Mouse (Mus musculus) forebrain, embryonic 14.5 days (tissue): ENCODE data around the gene Mfsd11. TPM values are rescaled to one million over a fixed set of nuclear protein-coding genes. Genes with fewer than 3 reads are reported as not detected.

Source experiments
- ATAC-seq: fragments of 200-750 bp; cut with Nextera tagmentation; 2 replicates; pipeline ENCODE4 v1.8.0; 2017; ENCODE audit warnings: mild to moderate bottlenecking, moderate library complexity
- DNase-seq: peaks from one replicate; pipeline ENCODE4 v3.0.0-alpha.2; 2015; ENCODE audit warnings: low spot score
- H3K27ac ChIP-seq: fragments of 300-500 bp; sonication (generic); 2 replicates; pipeline ENCODE4 v1.5.1; 2014; ENCODE audit warnings: low read depth, mild to moderate bottlenecking, control low read depth, low read length, moderate library complexity
- H3K27me3 ChIP-seq: fragments of 300-500 bp; sonication (generic); replicated peaks from 2 replicates; pipeline ENCODE4 v1.6.1; 2014; ENCODE audit warnings: low read length, control low read depth, mixed read lengths; ENCODE audit not compliant: control insufficient read depth, insufficient read depth
- H3K36me3 ChIP-seq: fragments of 300-500 bp; sonication (generic); 2 replicates; pipeline ENCODE4 v1.6.1; 2014; ENCODE audit warnings: low read length, control low read depth; ENCODE audit not compliant: control insufficient read depth, insufficient read depth
- H3K4me1 ChIP-seq: fragments of 300-500 bp; sonication (generic); 2 replicates; pipeline ENCODE4 v1.6.1; 2014; ENCODE audit warnings: antibody characterized with exemption, low read length, control low read depth; ENCODE audit not compliant: control insufficient read depth, insufficient read depth
- H3K4me2 ChIP-seq: fragments of 300-500 bp; sonication (generic); 2 replicates; pipeline ENCODE4 v1.6.1; 2014; ENCODE audit warnings: mild to moderate bottlenecking, control low read depth, low read length
- H3K4me3 ChIP-seq: fragments of 300-500 bp; sonication (generic); 2 replicates; pipeline ENCODE4 v1.5.1; 2014; ENCODE audit warnings: low read depth, low read length, control low read depth
- H3K9ac ChIP-seq: fragments of 300-500 bp; sonication (generic); 2 replicates; pipeline ENCODE4 v1.6.1; 2014; ENCODE audit warnings: mild to moderate bottlenecking, low read length, control low read depth, moderate library complexity
- H3K9me3 ChIP-seq: fragments of 300-500 bp; sonication (generic); replicated peaks from 2 replicates; pipeline ENCODE4 v1.6.1; 2016; ENCODE audit warnings: low read length, control low read depth, mixed read lengths; ENCODE audit not compliant: control insufficient read depth
- WGBS: fragments of 180-500 bp; shearing (Covaris S2); extraction: QIAGEN DNeasy Blood & Tissue Kit; methylation state at CpG from one replicate; pipeline ENCODE4 v1.1.7; 2014; 5-methylcytosine and 5-hydroxymethylcytosine counted together
- polyA plus RNA-seq: library from polyadenylated mRNA; unstranded; fragments of >200 nt; fragmentation: Nextera tagmentation; extraction: Ambion mirVana; gene quantifications from 2 replicates; pipeline ENCODE4 v1.2.1, GENCODE M21; 2014

Mfsd11 gene
- polyA plus RNA-seq, 1 experiment from 2014 or later = 31.8 TPM

- Histone ChIP-seq H3K4me2 (peak overlapping the region; percentile 34), H3K27ac (no peak overlapping the region), H3K27me3 (peaks cover 8% of the 10 kb centered on the region; the same call in 1 of the 2 replicates), H3K4me1 (peaks cover 4% of the 10 kb centered on the region; the same call in 1 of the 2 replicates), H3K9ac (no peak overlapping the region), H3K4me3 (no peak overlapping the region; the same call in 1 of the 2 replicates), H3K9me3 (no peaks in the 10 kb centered on the region), H3K36me3 (no peaks in the 10 kb centered on the region)
- no peak for DNase-seq
- ATAC-seq = no peak
- WGBS = 2% methylated on average over 21 of the region's 23 CpGs
These were observed 53.7 kb downstream of the Mfsd11 start for GRCm38 (mm10) chr11:116905741-116906456.

GRCm38 (mm10) chr11:116913573-116913972 is 61.3 kb downstream of the Mfsd11 start:
- H3K27me3 ChIP-seq = no peaks in the 10 kb centered on the region
- DNase-seq = peak; percentile 41
- no peak for ATAC-seq
- no peaks in the 10 kb centered on the region for H3K36me3 ChIP-seq
- H3K4me2 ChIP-seq = no peak overlapping the region
- WGBS = 65% methylated on average over 16 of the region's 16 CpGs
- H3K9ac ChIP-seq = peak overlapping the region; percentile 29; the same call in 1 of the 2 replicates
- H3K27ac ChIP-seq = no peak overlapping the region
- no peaks in the 10 kb centered on the region for H3K4me1 ChIP-seq
- no peaks in the 10 kb centered on the region for H3K9me3 ChIP-seq
- no peak overlapping the region for H3K4me3 ChIP-seq

GRCm38 (mm10) chr11:116914267-116914885 is 62.1 kb downstream of the Mfsd11 start:
- 60% methylated on average over 5 of the region's 5 CpGs for WGBS
- no peaks in the 10 kb centered on the region for H3K27me3 ChIP-seq
- ATAC-seq (no peak), DNase-seq (no peak)
- H3K4me3 ChIP-seq = no peak overlapping the region
- H3K4me2 ChIP-seq = no peak overlapping the region
- no peaks in the 10 kb centered on the region for H3K9me3 ChIP-seq
- no peak overlapping the region for H3K27ac ChIP-seq
- no peaks in the 10 kb centered on the region for H3K4me1 ChIP-seq
- no peak overlapping the region; the same call in 1 of the 2 replicates for H3K9ac ChIP-seq
- no peaks in the 10 kb centered on the region for H3K36me3 ChIP-seq

- ATAC-seq (no peak), DNase-seq (no peak)
- Histone ChIP-seq H3K27ac (no peak overlapping the region), H3K4me1 (peaks cover 1% of the 10 kb centered on the region; the same call in 1 of the 2 replicates), H3K36me3 (no peaks in the 10 kb centered on the region), H3K27me3 (no peaks in the 10 kb centered on the region), H3K4me3 (no peak overlapping the region), H3K9me3 (no peaks in the 10 kb centered on the region), H3K9ac (no peak overlapping the region), H3K4me2 (no peak overlapping the region)
- 85% methylated on average over 3 of the region's 3 CpGs for WGBS
These were observed 63.0 kb downstream of the Mfsd11 start for GRCm38 (mm10) chr11:116915241-116915640.

- H3K27ac ChIP-seq = no peak overlapping the region
- H3K9me3 ChIP-seq = no peaks in the 10 kb centered on the region
- peaks cover 22% of the 10 kb centered on the region for H3K4me1 ChIP-seq
- no peak for ATAC-seq
- 59% methylated on average over 7 of the region's 7 CpGs for WGBS
- no peak for DNase-seq
- H3K9ac ChIP-seq = no peak overlapping the region
- H3K4me3 ChIP-seq = no peak overlapping the region
- no peak overlapping the region for H3K4me2 ChIP-seq
- H3K27me3 ChIP-seq = no peaks in the 10 kb centered on the region
- H3K36me3 ChIP-seq = no peaks in the 10 kb centered on the region
These were observed 65.1 kb downstream of the Mfsd11 start for GRCm38 (mm10) chr11:116917361-116917760.

GRCm38 (mm10) chr11:116918323-116919185 is 66.3 kb downstream of the Mfsd11 start, which contains the start of gene Mgat5b:
Gene Mgat5b (plus strand): TSS chr11:116918863.
- peak within 1 kb of the TSS; percentile 89 for H3K27ac ChIP-seq
- H3K36me3 ChIP-seq = peaks cover 4% of the 10 kb centered on the region
- no peaks in the 10 kb centered on the region for H3K9me3 ChIP-seq
- peak within 1 kb of the TSS; percentile 87 for H3K4me2 ChIP-seq
- H3K27me3 ChIP-seq = no peaks in the 10 kb centered on the region
- DNase-seq (peak; percentile 95), ATAC-seq (peak; percentile 90)
- WGBS = under 1% methylated on average over 59 of the region's 90 CpGs
- H3K4me3 ChIP-seq = peak within 1 kb of the TSS; percentile 87
- peaks cover 28% of the 10 kb centered on the region for H3K4me1 ChIP-seq
- peak within 1 kb of the TSS; percentile 99 for H3K9ac ChIP-seq

- Histone ChIP-seq H3K36me3 (peaks cover 12% of the 10 kb centered on the region), H3K4me2 (peak overlapping the region; percentile 87), H3K4me3 (peak overlapping the region; percentile 87), H3K27ac (peak overlapping the region; percentile 89), H3K9ac (peak overlapping the region; percentile 99), H3K27me3 (no peaks in the 10 kb centered on the region), H3K9me3 (no peaks in the 10 kb centered on the region), H3K4me1 (peaks cover 28% of the 10 kb centered on the region)
- ATAC-seq (peak; percentile 35), DNase-seq (peak; percentile 24)
- 1% methylated on average over 44 of the region's 58 CpGs for WGBS
These were observed 67.2 kb downstream of the Mfsd11 start for GRCm38 (mm10) chr11:116919186-116920020.

GRCm38 (mm10) chr11:116920746-116921145 is 68.5 kb downstream of the Mfsd11 start:
- no peak overlapping the region for H3K27ac ChIP-seq
- H3K4me1 ChIP-seq = peaks cover 28% of the 10 kb centered on the region

More at GRCm38 (mm10) chr11:116920746-116921145, 68.5 kb downstream of the Mfsd11 start:
- DNase-seq (no peak), ATAC-seq (no peak)
- peak overlapping the region; percentile 87 for H3K4me3 ChIP-seq
- H3K4me2 ChIP-seq = peak overlapping the region; percentile 87
- peaks cover 25% of the 10 kb centered on the region for H3K36me3 ChIP-seq
- WGBS = 13% methylated on average over 6 of the region's 6 CpGs
- no peaks in the 10 kb centered on the region for H3K27me3 ChIP-seq
- no peaks in the 10 kb centered on the region for H3K9me3 ChIP-seq
- peak overlapping the region; percentile 99 for H3K9ac ChIP-seq
